Mouse (Mus musculus) ovary, postnatal 14 days (tissue): ENCODE data around the gene Mrgpra3.

Experiments
- DNase-seq: peaks from one replicate; pipeline ENCODE4 v3.0.0; 2022; ENCODE audit warnings: low spot score

The Mrgpra3 gene

GRCm38 (mm10) chr7:47601272-47601671, at the start of gene Mrgpra3:
Gene Mrgpra3 (minus strand): TSS chr7:47601372.
- no peak for DNase-seq
